Mouse (Mus musculus) lung, adult 2 months (tissue): ENCODE results near the gene Prom2.

ENCODE experiments used
- CTCF ChIP-seq: fragments of 200-500 bp; IDR thresholded peaks from 2 replicates; pipeline ENCODE4 v1.5.1; 2011; ENCODE audit warnings: mild to moderate bottlenecking, low read length, control low read depth; ENCODE audit not compliant: insufficient read depth
- POLR2A ChIP-seq: fragments of 200-500 bp; IDR thresholded peaks from 2 replicates; pipeline ENCODE4 v1.6.1; 2011; ENCODE audit warnings: low read depth, mild to moderate bottlenecking, control low read depth, low read length, borderline replicate concordance; ENCODE audit errors: extremely low read depth

GRCm38 (mm10) chr2:127481841-127482532 lies 59.3 kb downstream of the Prom2 start:
- TF ChIP-seq CTCF = no peak
- no peak for TF ChIP-seq POLR2A
